Mouse (Mus musculus): Measurements from ENCODE around the gene Ppif. TPM values are rescaled to one million over a fixed set of nuclear protein-coding genes. Genes with fewer than 3 reads are reported as not detected.
A peak's percentile ranks its signal among the peaks of the same experiment; 100 is the strongest.

Ppif gene
- total RNA-seq, 2 experiments from 2014 or later = 19.9 to 20.8 TPM

- intact Hi-C loops (cut with DNase I) = no loop called here
- DNase-seq = peak; percentile 57
These were observed 32.5 kb downstream of the Ppif start for GRCm38 (mm10) chr14:25726226-25727148.

DNA sequence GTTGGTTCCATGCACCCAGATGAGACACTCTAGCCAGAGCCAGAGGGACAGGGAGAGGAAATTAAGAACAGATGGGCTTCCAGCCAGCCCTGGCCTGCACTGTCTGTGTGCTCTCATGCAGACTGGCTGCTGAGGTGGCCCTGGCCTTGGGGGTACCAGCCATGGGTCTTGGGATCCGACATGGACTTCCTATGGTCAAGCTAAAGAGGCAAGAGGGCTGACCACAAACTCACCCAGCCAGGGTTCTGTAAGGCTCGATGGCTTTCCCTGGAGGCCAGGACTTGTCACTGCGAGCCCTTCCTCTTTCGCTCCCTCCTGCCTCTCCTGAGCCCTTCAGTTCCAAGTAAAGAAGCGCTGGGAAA is 33.2 kb downstream of the Ppif start:
- intact Hi-C loops (cut with DNase I) = no loop called here
- peak; percentile 58 for DNase-seq

DNA sequence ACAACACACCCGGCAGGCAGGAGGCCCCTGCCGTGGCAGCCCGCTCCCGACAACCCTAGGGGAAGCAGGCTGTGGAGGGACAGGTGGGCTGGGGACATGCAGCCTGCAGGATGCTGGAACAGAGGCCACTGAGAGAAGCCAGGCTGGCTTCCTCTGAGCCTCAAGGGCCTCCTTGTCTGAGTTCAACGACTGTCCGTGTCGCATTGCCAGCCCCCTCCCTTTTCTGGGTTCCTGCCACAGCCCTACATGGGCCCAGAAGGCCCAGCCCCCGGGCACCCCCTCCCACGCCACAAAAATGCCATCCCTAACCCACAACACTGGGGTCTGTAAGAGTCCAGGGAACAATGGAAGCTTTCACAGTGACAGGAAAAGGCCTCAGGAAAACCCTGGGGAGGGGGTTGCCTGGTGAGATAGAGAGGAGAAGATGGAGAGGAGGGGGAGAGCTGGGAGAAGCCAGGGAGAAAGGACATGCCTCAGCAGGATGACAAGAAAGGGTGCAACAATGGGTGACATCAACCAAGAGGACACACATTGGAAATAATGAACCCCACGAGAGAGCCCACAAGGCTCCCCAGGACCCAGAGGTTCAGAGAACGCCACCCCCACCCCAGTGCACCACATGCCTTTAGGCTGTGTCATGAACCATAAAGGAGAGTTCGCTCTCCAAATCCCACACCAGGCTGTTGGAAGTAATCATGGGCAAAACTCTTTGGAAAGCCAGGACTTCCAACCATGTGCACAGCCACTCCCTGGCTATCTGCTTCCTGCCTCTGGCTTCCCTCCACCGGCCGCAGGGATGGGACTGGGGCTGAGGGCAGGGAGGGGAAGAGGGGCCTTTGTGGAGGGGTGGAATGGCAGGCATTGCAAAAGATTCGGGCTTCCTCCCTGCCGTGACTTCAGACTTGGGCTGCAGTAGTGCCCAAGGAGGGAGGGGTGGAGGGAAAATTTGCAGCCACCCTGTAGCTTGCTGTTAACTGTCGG is 41.1 kb downstream of the Ppif start:
- DNase-seq = peak; percentile 81
- intact Hi-C loops (cut with DNase I) = no loop called here

GRCm38 (mm10) chr14:25736140-25736539 is 42.2 kb downstream of the Ppif start:
- no peak for DNase-seq
- intact Hi-C loops (cut with DNase I) = no loop called here

- DNase-seq = peak; percentile 72
These were observed 42.6 kb downstream of the Ppif start for GRCm38 (mm10) chr14:25736589-25736988.

DNA sequence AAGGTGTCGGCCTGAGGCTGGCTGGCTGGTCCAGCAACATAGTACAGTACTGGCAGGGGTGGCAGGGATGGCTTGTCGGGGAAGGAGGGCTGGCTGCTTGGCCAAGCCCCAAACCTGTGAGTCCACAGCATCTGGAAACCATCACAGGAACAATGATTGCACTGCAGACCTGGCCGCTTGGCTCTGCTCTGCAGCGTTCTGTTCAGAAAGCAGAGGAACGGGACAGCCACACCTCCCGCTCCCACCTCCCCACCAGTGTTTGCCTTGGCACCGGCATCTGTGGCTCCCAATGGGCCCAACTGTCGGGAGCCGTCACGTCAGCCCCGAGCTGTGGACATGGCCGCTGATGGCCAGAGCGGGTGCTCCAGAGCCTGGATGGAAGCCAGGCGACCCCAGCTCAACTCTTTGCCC is 44.6 kb downstream of the Ppif start:
- intact Hi-C loops (cut with DNase I) = no loop called here
- peak; percentile 66 for DNase-seq

More at GRCm38 (mm10) chr14:25736589-25736988, 42.6 kb downstream of the Ppif start:
- intact Hi-C loops (cut with DNase I) = no loop called here

DNA sequence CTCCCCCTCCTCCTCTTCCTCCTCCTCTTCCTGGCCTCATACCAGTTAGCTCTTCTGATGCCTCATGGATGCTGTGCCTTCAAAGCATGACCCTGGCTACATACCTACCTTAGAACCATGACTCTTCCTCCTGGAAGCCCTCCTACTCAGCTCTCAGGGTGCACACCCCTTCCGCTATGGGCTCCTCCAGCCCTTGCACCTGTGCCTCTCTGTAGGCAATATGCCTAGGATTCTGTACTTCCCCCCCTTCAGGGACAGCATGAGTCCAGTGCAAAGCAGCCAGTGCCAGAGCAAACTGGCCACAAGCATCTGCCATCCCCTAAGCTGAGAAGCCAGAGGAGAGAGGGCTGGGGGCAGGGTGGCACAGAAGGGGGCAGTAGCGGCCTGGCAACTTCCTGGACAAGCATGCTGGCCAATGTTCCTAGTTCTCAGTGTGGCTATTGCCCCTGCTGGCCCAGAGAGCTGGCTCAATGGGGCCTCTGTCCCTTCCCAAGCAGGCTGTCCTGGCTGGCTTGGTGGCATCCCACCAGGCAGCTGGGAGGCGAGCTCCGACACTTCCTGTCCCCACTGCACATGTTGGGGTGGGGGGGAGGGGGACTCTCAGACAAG is 46.1 kb downstream of the Ppif start:
- peak; percentile 88 for DNase-seq
- intact Hi-C loops (cut with DNase I) = no loop called here

GRCm38 (mm10) chr14:25741211-25741610 is 47.3 kb downstream of the Ppif start:
- intact Hi-C loops (cut with DNase I) = no loop called here
- no peak for DNase-seq

DNA sequence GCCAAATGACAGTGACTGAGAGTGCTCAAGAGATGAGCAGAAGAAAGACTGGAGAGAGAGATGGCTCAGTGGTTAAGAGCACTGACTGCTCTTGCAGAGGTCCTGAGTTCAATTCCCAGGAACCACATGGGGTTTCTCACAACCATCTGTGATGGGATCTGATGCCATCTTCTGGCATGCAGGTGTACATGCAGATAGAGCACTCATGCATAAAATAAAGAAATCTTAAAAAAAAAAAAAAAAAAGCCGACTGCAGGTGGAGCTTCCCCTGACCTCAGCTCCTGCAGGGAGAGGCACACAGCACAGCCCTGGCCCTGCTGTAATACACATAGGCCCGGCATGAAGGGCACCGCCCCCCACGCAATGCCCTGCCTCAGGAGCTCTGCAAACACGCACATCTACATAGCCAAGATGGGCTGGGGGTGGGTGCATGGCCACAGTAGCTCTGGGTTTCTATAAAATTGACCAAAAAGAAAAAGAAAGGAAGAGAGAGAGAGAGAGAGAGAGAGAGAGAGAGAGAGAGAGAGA is 48.0 kb downstream of the Ppif start:
- DNase-seq = no peak
- intact Hi-C loops (cut with DNase I) = no loop called here

DNA sequence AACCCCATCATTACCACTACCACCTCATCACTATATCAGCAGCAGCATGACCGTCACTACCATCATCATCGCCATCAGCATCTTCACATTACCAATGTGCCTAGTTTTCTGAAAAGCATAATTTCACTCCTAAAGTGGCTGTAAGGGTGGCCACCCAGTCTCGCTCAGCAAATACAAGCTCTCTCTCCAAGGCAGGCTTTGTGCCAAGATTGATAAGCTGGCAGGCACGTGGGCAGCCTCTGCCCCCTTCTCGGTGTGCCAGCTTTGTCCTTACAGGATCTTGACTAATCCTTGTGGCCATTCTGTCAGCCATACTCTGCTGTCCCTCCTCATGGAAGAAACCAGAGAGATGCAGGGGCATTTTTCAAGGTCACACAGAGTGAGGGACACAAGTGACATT is 49.0 kb downstream of the Ppif start:
- intact Hi-C loops (cut with DNase I) = no loop called here
- DNase-seq = no peak

GRCm38 (mm10) chr14:25745365-25746184 is 51.6 kb downstream of the Ppif start:
- no peak for DNase-seq
- intact Hi-C loops (cut with DNase I) = no loop called here

DNA sequence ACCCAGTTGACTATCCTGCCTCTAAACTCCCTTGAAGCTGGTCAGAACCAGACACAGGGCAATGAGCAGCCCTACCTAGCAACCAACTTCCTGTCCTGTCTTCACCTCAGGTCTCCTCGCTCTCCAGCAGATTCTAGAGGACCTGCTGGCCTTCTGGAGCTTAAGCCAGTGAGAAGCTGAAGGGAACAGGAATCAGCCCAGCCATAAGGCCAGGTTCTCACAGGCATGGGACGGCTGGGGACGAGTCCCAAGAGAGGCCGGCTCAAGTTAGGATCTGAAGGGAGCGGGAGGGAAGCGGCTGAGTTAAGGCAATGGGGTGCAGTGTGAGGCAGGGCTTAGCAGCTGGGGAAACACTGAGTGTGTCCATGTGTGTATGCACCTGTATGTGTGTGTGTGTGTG is 52.4 kb downstream of the Ppif start:
- intact Hi-C loops (cut with DNase I) = no loop called here
- DNase-seq = no peak

- DNase-seq = no peak
- intact Hi-C loops (cut with DNase I) = no loop called here
These were observed 53.3 kb downstream of the Ppif start for GRCm38 (mm10) chr14:25746971-25747945.

DNA sequence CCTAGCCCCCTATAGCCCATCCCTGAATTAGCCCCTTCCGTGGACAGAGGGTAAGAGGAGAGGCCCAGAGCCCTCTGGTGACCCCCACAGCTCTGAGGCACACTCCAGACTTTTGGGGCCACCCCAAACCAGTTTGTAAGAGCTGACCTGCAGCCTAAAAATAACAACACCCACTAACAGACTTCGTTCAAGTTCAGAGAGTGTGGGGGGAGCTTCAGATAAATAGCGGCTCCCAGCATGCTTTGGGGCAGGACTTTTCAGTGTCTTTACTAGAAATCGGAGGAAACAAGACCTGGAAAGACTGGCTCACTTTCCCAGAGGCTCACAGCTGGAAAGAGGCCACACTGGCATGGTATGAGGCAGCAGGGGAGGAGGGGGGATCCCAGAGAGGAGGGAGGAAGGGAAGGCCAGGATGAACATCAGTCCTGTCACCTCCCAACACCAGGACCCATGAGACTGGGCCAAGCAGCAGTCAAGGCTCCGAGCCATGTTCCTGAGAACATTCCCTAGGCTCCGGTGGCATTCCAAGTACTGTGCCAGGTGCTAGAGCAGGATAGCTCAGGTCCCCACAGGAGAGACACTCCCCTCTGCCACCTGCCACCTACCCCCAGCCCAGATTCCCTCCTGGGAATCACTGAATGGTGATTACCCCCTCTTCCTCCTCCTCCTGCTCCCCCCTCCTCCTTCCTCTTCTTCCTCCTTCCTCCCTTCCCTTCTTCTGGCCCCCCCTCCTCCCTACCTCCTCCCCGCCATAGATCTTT is 54.2 kb downstream of the Ppif start:
- intact Hi-C loops (cut with DNase I) = no loop called here
- DNase-seq = no peak

- no peak for DNase-seq
- intact Hi-C loops (cut with DNase I) = no loop called here
These were observed 55.4 kb downstream of the Ppif start for GRCm38 (mm10) chr14:25749143-25749909.

Data from left cerebral cortex, postnatal 4 days (tissue).